Mouse (Mus musculus) midbrain, postnatal 0 days (tissue): Measurements from ENCODE around the gene Gmds. TPM values are rescaled to one million over a fixed set of nuclear protein-coding genes. Genes with fewer than 3 reads are reported as not detected.
A peak's percentile ranks its signal among the peaks of the same experiment; 100 is the strongest.

Experiments
- ATAC-seq: fragments of 200-750 bp; cut with Nextera tagmentation; 2 replicates; pipeline ENCODE4 v1.8.0; 2017; ENCODE audit warnings: moderate number of reproducible peaks, mild to moderate bottlenecking, moderate TSS enrichment, moderate library complexity; ENCODE audit not compliant: low FRiP score
- DNase-seq: peaks from one replicate; pipeline ENCODE4 v3.0.0-alpha.2; 2015; ENCODE audit warnings: low spot score
- H3K27ac ChIP-seq: fragments of 300-500 bp; sonication (generic); 2 replicates; pipeline ENCODE4 v1.5.1; 2014; ENCODE audit warnings: low read depth, mild to moderate bottlenecking, low read length, mixed read lengths
- H3K27me3 ChIP-seq: fragments of 300-500 bp; sonication (generic); 2 replicates; pipeline ENCODE4 v1.6.1; 2014; ENCODE audit warnings: low read length, control low read depth, mixed read lengths; ENCODE audit not compliant: insufficient read depth
- H3K36me3 ChIP-seq: fragments of 300-500 bp; sonication (generic); 2 replicates; pipeline ENCODE4 v1.6.1; 2014; ENCODE audit warnings: low read length, control low read depth, mixed read lengths; ENCODE audit not compliant: insufficient read depth
- H3K4me1 ChIP-seq: fragments of 300-500 bp; sonication (generic); 2 replicates; pipeline ENCODE4 v1.6.1; 2014; ENCODE audit warnings: mild to moderate bottlenecking, control low read depth, antibody characterized with exemption, low read length, mixed read lengths; ENCODE audit not compliant: insufficient read depth
- H3K4me2 ChIP-seq: fragments of 300-500 bp; sonication (generic); 2 replicates; pipeline ENCODE4 v1.6.1; 2014; ENCODE audit warnings: low read depth, mild to moderate bottlenecking, low read length, mixed read lengths; ENCODE audit not compliant: poor library complexity, severe bottlenecking
- H3K4me3 ChIP-seq: fragments of 300-500 bp; sonication (generic); 2 replicates; pipeline ENCODE4 v1.5.1; 2014; ENCODE audit warnings: low read depth, mild to moderate bottlenecking, low read length, moderate library complexity
- H3K9ac ChIP-seq: fragments of 300-500 bp; sonication (generic); replicated peaks from 2 replicates; pipeline ENCODE4 v1.6.1; 2014; ENCODE audit warnings: mild to moderate bottlenecking, low read length, moderate library complexity, mixed read lengths; ENCODE audit not compliant: poor library complexity, severe bottlenecking
- H3K9me3 ChIP-seq: fragments of 300-500 bp; sonication (generic); 2 replicates; pipeline ENCODE4 v1.6.1; 2016; ENCODE audit warnings: low read length, control low read depth
- CTCF ChIP-seq: IDR thresholded peaks from 2 replicates; pipeline ENCODE4 v1.5.1; 2016; ENCODE audit warnings: antibody characterized with exemption, mild to moderate bottlenecking
- WGBS: fragments of 180-500 bp; shearing (Covaris S2); extraction: QIAGEN DNeasy Blood & Tissue Kit; methylation state at CpG from one replicate; pipeline ENCODE4 v1.1.7; 2014; 5-methylcytosine and 5-hydroxymethylcytosine counted together
- polyA plus RNA-seq: library from polyadenylated mRNA; unstranded; fragments of >200 nt; fragmentation: Nextera tagmentation; extraction: Ambion mirVana; gene quantifications from 2 replicates; pipeline ENCODE4 v1.2.1, GENCODE M21; 2015
- total RNA-seq: library from RNA; depleted of rRNA; stranded (reverse); fragments of >200 nt; gene quantifications from 2 replicates; pipeline ENCODE4 v1.2.3, GENCODE M21; 2014

Gene Gmds
- total and polyA plus RNA-seq, 2 experiments from 2014 or later = 8.7 to 28.6 TPM

GRCm38 (mm10) chr13:31849258-31849971 lies 489.1 kb downstream of the Gmds start:
- Histone ChIP-seq H3K36me3 (no peaks in the 10 kb centered on the region), H3K9me3 (no peaks in the 10 kb centered on the region)
- ATAC-seq = no peak

GRCm38 (mm10) chr13:31835802-31836201 lies 502.7 kb downstream of the Gmds start:
- ATAC-seq (no peak), DNase-seq (no peak)
- H3K4me2 ChIP-seq = no peak overlapping the region
- no peak overlapping the region for H3K9ac ChIP-seq
- no peaks in the 10 kb centered on the region for H3K9me3 ChIP-seq
- H3K4me3 ChIP-seq = no peak overlapping the region
- no peaks in the 10 kb centered on the region for H3K27me3 ChIP-seq
- TF ChIP-seq CTCF = no peak
- no peaks in the 10 kb centered on the region for H3K36me3 ChIP-seq
- WGBS = 85% methylated on average over 4 of the region's 4 CpGs
- H3K27ac ChIP-seq = no peak overlapping the region
- H3K4me1 ChIP-seq = no peaks in the 10 kb centered on the region

More at GRCm38 (mm10) chr13:31849258-31849971, 489.1 kb downstream of the Gmds start:
- H3K27me3 ChIP-seq = no peaks in the 10 kb centered on the region
- no peak for TF ChIP-seq CTCF
- no peak overlapping the region for H3K27ac ChIP-seq
- no peak for DNase-seq
- H3K9ac ChIP-seq = no peak overlapping the region
- H3K4me1 ChIP-seq = no peaks in the 10 kb centered on the region
- H3K4me3 ChIP-seq = no peak overlapping the region
- no peak overlapping the region for H3K4me2 ChIP-seq
- 48% methylated on average over 5 of the region's 5 CpGs for WGBS

GRCm38 (mm10) chr13:31830332-31830731 lies 508.2 kb downstream of the Gmds start:
- Histone ChIP-seq H3K27ac (no peak overlapping the region), H3K4me3 (no peak overlapping the region), H3K9me3 (no peaks in the 10 kb centered on the region), H3K4me1 (no peaks in the 10 kb centered on the region; the same call in 1 of the 2 replicates), H3K9ac (no peak overlapping the region), H3K4me2 (no peak overlapping the region), H3K27me3 (no peaks in the 10 kb centered on the region), H3K36me3 (no peaks in the 10 kb centered on the region)
- 69% methylated on average over 9 of the region's 9 CpGs for WGBS
- ATAC-seq = no peak
- DNase-seq = no peak
- TF ChIP-seq CTCF = no peak

DNA sequence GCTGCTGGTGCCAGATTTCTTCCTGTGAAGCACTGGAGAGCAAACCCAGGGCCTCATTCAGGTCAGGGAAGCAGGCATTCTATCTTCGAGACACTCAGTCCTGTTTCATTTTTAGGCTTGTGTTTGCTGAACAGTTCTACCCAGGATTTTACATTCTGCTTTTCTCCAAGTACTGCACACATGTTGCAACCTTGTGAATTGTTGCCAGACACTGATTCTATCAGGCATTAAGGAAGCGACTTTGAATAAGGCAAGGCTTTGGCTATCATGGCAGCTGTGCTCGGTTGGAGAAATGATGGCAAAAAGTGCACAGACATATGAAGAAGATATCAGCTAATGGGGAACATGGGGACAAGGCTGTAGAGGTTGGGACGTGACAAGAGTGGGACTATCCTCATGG lies 510.1 kb downstream of the Gmds start:
- Histone ChIP-seq H3K27ac (no peak overlapping the region), H3K4me3 (no peak overlapping the region), H3K27me3 (no peaks in the 10 kb centered on the region), H3K9ac (no peak overlapping the region), H3K4me1 (no peaks in the 10 kb centered on the region; the same call in 1 of the 2 replicates), H3K4me2 (no peak overlapping the region), H3K36me3 (no peaks in the 10 kb centered on the region), H3K9me3 (no peaks in the 10 kb centered on the region)
- no peak for ATAC-seq
- DNase-seq = no peak
- TF ChIP-seq CTCF = no peak
- 91% methylated on average over 4 of the region's 4 CpGs for WGBS

DNA sequence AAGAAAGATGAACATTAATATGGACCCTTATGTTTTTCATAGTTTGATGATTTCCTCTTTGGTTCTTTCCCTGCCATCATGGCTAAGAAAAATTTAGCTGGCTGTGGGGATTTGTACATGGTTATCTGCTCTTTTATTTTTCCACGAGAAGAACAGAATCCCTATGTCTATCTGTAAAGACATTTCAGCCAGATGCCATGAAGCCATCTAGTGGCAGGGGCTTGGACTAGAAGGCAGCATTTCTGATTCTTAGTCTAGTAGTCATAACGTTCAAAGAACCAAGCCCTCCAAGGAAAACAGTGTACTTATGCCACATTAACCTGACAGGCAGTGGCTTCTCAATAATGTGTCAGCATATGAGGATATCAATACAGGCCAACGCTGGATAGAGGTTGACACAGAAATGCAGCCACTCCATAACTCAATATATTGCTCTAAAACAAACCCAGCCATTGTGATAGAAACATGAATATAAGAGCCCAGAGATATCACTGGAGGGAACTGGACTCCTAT lies 510.7 kb downstream of the Gmds start:
- H3K4me2 ChIP-seq = no peak overlapping the region
- H3K9me3 ChIP-seq = no peaks in the 10 kb centered on the region
- no peaks in the 10 kb centered on the region; the same call in 1 of the 2 replicates for H3K4me1 ChIP-seq
- WGBS = 64% methylated on average over 3 of the region's 3 CpGs
- no peak overlapping the region for H3K27ac ChIP-seq
- DNase-seq (no peak), ATAC-seq (no peak)
- TF ChIP-seq CTCF = peak; percentile 55
- no peaks in the 10 kb centered on the region for H3K27me3 ChIP-seq
- no peak overlapping the region for H3K9ac ChIP-seq
- no peak overlapping the region for H3K4me3 ChIP-seq
- H3K36me3 ChIP-seq = no peaks in the 10 kb centered on the region

GRCm38 (mm10) chr13:31827160-31827559 lies 511.4 kb downstream of the Gmds start:
- WGBS = 84% methylated on average over 5 of the region's 5 CpGs

More at GRCm38 (mm10) chr13:31827160-31827559, 511.4 kb downstream of the Gmds start:
- no peaks in the 10 kb centered on the region for H3K9me3 ChIP-seq
- no peak for DNase-seq
- H3K4me1 ChIP-seq = no peaks in the 10 kb centered on the region; the same call in 1 of the 2 replicates
- ATAC-seq = no peak
- H3K27ac ChIP-seq = no peak overlapping the region
- H3K36me3 ChIP-seq = no peaks in the 10 kb centered on the region
- no peak overlapping the region for H3K9ac ChIP-seq
- H3K27me3 ChIP-seq = no peaks in the 10 kb centered on the region
- TF ChIP-seq CTCF = no peak
- H3K4me2 ChIP-seq = no peak overlapping the region
- no peak overlapping the region for H3K4me3 ChIP-seq
